Mouse (Mus musculus) hindbrain, embryonic 13.5 days (tissue): ENCODE measurements around the gene Mon2. TPM values are rescaled to one million over a fixed set of nuclear protein-coding genes. Genes with fewer than 3 reads are reported as not detected.
"Not testable (repeated sequence)": the region's sequence is repeated elsewhere in the genome, so short reads cannot be mapped to it uniquely, and the experiment has no call there.

Source experiments
- ATAC-seq: fragments of 200-750 bp; cut with Nextera tagmentation; 2 replicates; pipeline ENCODE4 v1.8.0; 2017; ENCODE audit warnings: moderate TSS enrichment; ENCODE audit not compliant: low FRiP score
- H3K27ac ChIP-seq: fragments of 300-500 bp; sonication (generic); 2 replicates; pipeline ENCODE4 v1.5.1; 2015; ENCODE audit warnings: inconsistent platforms, mild to moderate bottlenecking, moderate library complexity
- H3K27me3 ChIP-seq: fragments of 300-500 bp; sonication (generic); 2 replicates; pipeline ENCODE4 v1.6.1; 2015; ENCODE audit warnings: mild to moderate bottlenecking, inconsistent platforms
- H3K36me3 ChIP-seq: fragments of 300-500 bp; sonication (generic); 2 replicates; pipeline ENCODE4 v1.6.1; 2015; ENCODE audit warnings: mild to moderate bottlenecking, inconsistent platforms
- H3K4me1 ChIP-seq: fragments of 300-500 bp; sonication (generic); replicated peaks from 2 replicates; pipeline ENCODE4 v1.6.1; 2015; ENCODE audit warnings: inconsistent platforms
- H3K4me2 ChIP-seq: fragments of 300-500 bp; sonication (generic); 2 replicates; pipeline ENCODE4 v1.6.1; 2015; ENCODE audit warnings: inconsistent platforms, mild to moderate bottlenecking, moderate library complexity
- H3K4me3 ChIP-seq: fragments of 300-500 bp; sonication (generic); 2 replicates; pipeline ENCODE4 v1.5.1; 2015; ENCODE audit warnings: mild to moderate bottlenecking, inconsistent platforms
- H3K9ac ChIP-seq: fragments of 300-500 bp; sonication (generic); 2 replicates; pipeline ENCODE4 v1.6.1; 2015; ENCODE audit warnings: mild to moderate bottlenecking, inconsistent platforms
- H3K9me3 ChIP-seq: fragments of 300-500 bp; sonication (generic); 2 replicates; pipeline ENCODE4 v1.6.1; 2016; ENCODE audit warnings: inconsistent platforms
- WGBS: fragments of 180-500 bp; shearing (Covaris S2); methylation state at CpG from one replicate; pipeline ENCODE4 v1.1.7; 2015; 5-methylcytosine and 5-hydroxymethylcytosine counted together
- polyA plus RNA-seq: library from polyadenylated mRNA; unstranded; fragments of >200 nt; fragmentation: Nextera tagmentation; extraction: Ambion mirVana; gene quantifications from 2 replicates; pipeline ENCODE4 v1.2.1, GENCODE M21; 2015

Gene Mon2
- polyA plus RNA-seq, 1 experiment from 2014 or later = 27.9 TPM

DNA sequence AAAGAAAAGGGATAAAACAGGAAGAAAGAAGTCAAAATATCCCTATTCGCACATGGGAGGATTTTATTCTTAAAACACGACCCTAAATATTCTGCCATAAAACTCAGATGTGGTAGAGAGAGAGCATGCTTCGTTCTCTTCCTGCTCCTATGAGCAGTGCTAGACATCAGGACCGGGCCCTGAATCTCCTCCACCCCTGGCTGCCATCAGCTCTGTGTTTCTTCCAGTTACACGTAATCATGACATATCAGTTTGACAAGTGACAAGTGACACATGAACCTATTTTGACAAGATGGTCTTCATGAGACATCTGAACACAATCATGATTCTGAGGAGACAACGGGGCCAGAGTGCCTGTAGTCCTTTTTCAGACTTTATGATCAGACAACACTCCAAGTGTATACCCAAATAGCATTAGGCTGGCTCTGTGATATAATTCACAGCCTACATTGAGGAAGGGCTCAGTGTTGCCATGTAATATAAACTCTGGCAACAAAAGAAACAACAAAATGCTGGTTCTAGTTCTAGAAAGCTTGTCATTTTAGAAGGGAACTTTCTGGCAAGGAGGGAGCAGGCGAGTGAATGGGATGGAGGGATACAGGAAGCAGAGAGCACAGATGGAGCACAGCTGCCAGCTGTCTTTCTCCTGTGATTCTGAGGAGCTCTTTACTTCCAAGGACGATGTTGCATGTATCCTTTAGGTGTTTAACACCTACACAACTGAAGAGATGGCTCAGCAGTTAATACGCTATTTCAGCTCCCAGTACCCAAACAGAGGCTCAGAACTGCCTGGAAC, 20.9 kb downstream of the Mon2 start:
- H3K27me3 ChIP-seq = no peaks in the 10 kb centered on the region
- WGBS = 87% methylated on average over 9 of the region's 9 CpGs

DNA sequence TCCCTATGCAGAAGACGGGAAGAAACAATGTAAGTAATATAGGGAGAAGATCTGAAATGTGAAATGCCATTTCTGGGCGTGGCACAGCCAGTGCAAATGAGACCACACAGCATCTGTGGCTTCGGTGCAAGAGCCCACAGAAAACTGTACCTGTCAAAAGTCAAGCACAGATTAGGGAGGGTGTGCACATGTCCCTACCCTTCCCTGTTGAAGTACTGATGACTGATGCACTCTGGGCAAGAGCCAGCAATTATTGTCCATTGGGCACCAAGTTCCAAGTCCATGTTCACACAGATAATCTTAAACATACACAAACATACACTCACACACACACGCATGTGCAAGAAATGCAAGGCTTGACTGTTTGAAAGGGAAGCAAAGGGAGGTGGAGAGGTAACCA, 22.7 kb downstream of the Mon2 start:
- Histone ChIP-seq H3K4me3 (no peak overlapping the region), H3K9me3 (no peaks in the 10 kb centered on the region), H3K36me3 (peaks cover 20% of the 10 kb centered on the region), H3K27ac (no peak overlapping the region), H3K9ac (no peak overlapping the region), H3K27me3 (no peaks in the 10 kb centered on the region), H3K4me1 (peaks cover 2% of the 10 kb centered on the region), H3K4me2 (no peak overlapping the region)
- 90% methylated on average over 4 of the region's 4 CpGs for WGBS
- no peak for ATAC-seq

More for the DNA sequence above, 20.9 kb downstream of the Mon2 start:
- H3K4me2 ChIP-seq = no peak overlapping the region
- H3K36me3 ChIP-seq = peaks cover 13% of the 10 kb centered on the region
- H3K4me1 ChIP-seq = peaks cover 2% of the 10 kb centered on the region
- H3K27ac ChIP-seq = no peak overlapping the region
- ATAC-seq = no peak
- H3K9ac ChIP-seq = no peak overlapping the region
- no peak overlapping the region for H3K4me3 ChIP-seq
- no peaks in the 10 kb centered on the region for H3K9me3 ChIP-seq

DNA sequence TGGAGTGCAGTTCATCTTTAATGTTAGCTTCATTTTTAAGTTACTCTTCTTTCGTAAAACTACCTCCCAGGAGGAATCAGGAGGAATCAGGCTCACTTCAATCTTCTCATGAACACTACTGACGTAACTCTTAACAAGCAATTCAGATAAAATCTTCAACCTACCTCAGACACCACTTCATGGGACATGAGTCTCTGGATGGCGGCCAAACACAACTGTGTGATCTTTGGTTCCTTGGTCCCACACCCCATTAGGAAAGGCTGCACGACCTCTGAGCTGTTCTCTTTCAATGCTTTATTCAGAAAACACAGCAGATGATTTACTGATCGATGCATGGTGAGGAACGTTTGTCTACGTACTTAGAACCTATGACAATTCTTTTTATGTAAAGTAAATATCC, 24.3 kb downstream of the Mon2 start:
- Histone ChIP-seq H3K9me3 (no peaks in the 10 kb centered on the region), H3K4me2 (no peak overlapping the region), H3K9ac (no peak overlapping the region), H3K36me3 (peaks cover 24% of the 10 kb centered on the region), H3K4me1 (peaks cover 2% of the 10 kb centered on the region), H3K27me3 (no peaks in the 10 kb centered on the region), H3K4me3 (no peak overlapping the region), H3K27ac (no peak overlapping the region)
- 86% methylated on average over 7 of the region's 7 CpGs for WGBS
- no peak for ATAC-seq

DNA sequence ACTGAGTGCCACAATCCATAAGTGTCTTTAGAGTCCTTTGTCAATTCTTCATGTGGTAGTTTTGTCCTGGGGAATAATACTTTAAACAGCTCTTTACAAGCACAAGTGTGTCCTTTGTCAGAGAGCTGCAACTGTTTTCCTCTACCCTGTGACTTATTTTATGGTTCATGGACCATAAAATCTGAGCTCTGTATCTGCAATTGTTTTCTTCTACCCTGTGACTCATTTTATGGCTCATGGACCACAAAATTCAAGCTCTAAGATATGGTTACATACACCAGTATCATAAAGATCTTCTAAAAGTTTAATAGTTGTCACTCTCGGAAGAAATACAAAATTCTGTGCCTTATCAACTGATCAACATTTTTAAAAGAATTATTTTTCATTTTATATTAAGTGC, 27.6 kb downstream of the Mon2 start:
- ATAC-seq = no peak
- H3K4me1 ChIP-seq = no peaks in the 10 kb centered on the region
- no peak overlapping the region for H3K27ac ChIP-seq
- 92% methylated on average over 1 of the region's 1 CpGs for WGBS
- H3K27me3 ChIP-seq = no peaks in the 10 kb centered on the region
- H3K4me2 ChIP-seq = no peak overlapping the region
- no peak overlapping the region for H3K4me3 ChIP-seq
- H3K9me3 ChIP-seq = no peaks in the 10 kb centered on the region
- peaks cover 47% of the 10 kb centered on the region for H3K36me3 ChIP-seq
- no peak overlapping the region for H3K9ac ChIP-seq

DNA sequence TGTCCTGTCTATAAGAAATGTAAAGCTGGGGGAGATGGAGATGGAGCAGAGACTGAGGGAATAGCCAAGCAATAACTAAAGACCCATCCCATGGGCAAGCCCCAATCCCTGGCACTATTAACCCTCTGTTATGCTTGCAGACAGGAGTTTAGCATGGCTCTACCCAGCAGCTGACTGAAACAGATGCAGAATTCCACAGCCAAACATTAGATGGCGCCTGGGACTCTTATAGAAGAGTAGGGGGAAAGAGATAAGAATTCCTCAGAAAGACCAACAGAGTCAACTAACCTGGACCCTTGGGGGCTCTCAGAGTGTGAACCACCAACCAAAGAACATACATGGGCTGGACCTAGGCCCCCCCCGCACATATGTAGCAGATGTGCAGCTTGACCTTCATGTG, 36.4 kb downstream of the Mon2 start:
- no peak overlapping the region for H3K4me2 ChIP-seq
- no peak for ATAC-seq
- H3K27me3 ChIP-seq = no peaks in the 10 kb centered on the region
- no peaks in the 10 kb centered on the region for H3K9me3 ChIP-seq
- WGBS = 63% methylated on average over 2 of the region's 2 CpGs
- H3K27ac ChIP-seq = no peak overlapping the region
- peaks cover 73% of the 10 kb centered on the region for H3K36me3 ChIP-seq
- no peaks in the 10 kb centered on the region for H3K4me1 ChIP-seq
- no peak overlapping the region for H3K4me3 ChIP-seq
- no peak overlapping the region for H3K9ac ChIP-seq

DNA sequence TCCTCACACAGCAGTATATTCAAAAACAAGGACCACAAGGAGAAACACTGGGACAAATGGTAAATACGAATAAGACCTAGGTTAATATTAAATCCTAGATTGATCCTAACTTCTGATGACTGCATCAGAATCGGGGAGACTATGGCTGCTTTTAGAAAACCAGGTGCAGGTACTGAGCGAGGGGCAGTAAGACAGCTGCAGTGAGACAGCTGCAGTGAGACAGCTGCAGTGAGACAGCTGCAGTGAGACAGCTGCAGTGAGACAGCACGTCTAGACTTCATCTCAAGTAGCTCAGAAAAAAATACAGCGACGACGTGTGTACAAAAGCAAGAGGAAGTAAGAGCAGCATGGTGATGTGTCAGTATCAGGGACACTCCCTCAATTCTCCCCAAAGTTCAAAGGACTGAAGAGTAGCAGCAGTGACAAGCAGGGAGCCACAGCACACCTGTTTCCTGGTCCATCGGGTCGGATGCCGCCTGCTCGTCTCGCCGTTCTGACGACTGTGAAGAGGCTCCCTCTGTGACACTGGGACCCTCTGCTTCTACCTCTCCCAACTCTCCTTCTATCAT, 44.1 kb downstream of the Mon2 start:
- Histone ChIP-seq H3K4me1 (no peaks in the 10 kb centered on the region), H3K9ac (no peak overlapping the region), H3K36me3 (peaks cover 87% of the 10 kb centered on the region), H3K4me3 (no peak overlapping the region), H3K27ac (no peak overlapping the region), H3K9me3 (no peaks in the 10 kb centered on the region), H3K27me3 (no peaks in the 10 kb centered on the region), H3K4me2 (no peak overlapping the region)
- ATAC-seq = no peak
- WGBS = 92% methylated on average over 14 of the region's 14 CpGs

DNA sequence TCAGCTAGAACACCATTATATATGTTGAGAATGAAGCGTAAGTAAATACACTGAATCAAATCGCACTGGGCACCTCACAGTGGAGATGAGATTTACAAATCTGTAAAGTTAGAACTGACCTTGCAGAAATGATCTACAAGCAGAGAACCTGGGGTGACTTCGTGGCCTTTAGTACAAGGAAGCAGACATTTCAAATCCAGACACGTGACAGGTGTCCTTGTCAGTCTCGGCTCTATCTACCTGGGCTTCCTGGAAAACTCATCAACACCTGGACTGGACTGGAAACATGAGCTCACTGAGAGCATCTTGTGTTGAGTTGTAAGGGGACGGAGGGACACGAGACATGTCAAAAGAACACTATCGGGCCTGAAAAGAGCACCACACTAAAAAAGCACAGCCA, 44.9 kb downstream of the Mon2 start:
- Histone ChIP-seq H3K36me3 (peaks cover 87% of the 10 kb centered on the region), H3K9ac (no peak overlapping the region)

DNA sequence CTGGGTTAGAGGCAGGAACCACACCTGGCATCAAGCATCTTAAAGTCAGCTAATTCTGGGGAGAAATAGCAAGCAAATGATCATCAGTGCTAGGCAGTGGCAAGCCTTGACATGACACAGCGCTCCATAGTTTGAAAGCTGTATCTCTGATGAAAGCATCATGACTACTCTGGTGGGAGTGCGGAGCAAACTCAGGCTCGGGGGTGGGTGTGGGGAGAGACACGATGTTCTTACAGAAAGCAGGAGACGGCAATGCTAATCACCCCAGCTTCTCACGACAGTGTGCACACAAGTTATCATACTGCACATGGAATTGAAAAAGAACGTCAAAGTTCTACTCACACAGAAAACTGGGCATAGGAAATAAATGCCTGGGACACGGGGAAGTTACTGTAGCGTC, 45.7 kb downstream of the Mon2 start:
- no peaks in the 10 kb centered on the region for H3K9me3 ChIP-seq
- H3K4me2 ChIP-seq = no peak overlapping the region

More for the DNA sequence above, 44.9 kb downstream of the Mon2 start:
- no peaks in the 10 kb centered on the region for H3K9me3 ChIP-seq
- no peak overlapping the region for H3K4me2 ChIP-seq
- 95% methylated on average over 8 of the region's 8 CpGs for WGBS
- no peak overlapping the region for H3K4me3 ChIP-seq
- no peak for ATAC-seq
- H3K27me3 ChIP-seq = no peaks in the 10 kb centered on the region
- H3K4me1 ChIP-seq = no peaks in the 10 kb centered on the region
- H3K27ac ChIP-seq = no peak overlapping the region

DNA sequence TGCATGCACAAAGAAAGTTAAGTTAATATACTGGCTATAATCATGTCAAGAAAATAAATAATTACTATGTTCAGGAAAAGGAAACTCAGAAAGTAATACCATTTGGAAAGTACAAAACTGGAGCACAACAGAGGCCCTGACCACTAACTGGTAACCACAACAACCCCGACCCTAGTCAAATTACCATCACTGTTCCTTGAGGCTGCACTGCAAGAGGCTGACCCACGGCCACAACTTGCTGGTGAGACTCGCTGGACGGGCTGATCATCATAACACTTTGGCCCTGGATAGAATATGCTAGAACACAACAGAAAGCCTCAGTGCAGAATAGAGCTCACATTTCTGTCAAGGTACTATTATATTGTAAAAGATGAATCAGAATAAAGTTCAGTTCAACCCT, 47.4 kb downstream of the Mon2 start:
- Histone ChIP-seq H3K27ac (no peak overlapping the region), H3K27me3 (no peaks in the 10 kb centered on the region), H3K9me3 (no peaks in the 10 kb centered on the region), H3K4me3 (no peak overlapping the region), H3K4me2 (no peak overlapping the region), H3K36me3 (peaks cover 79% of the 10 kb centered on the region), H3K4me1 (no peaks in the 10 kb centered on the region), H3K9ac (no peak overlapping the region)
- WGBS = 94% methylated on average over 4 of the region's 4 CpGs
- no peak for ATAC-seq

More for the DNA sequence above, 45.7 kb downstream of the Mon2 start:
- ATAC-seq = no peak
- Histone ChIP-seq H3K27ac (no peak overlapping the region), H3K27me3 (no peaks in the 10 kb centered on the region), H3K9ac (no peak overlapping the region), H3K36me3 (peaks cover 86% of the 10 kb centered on the region), H3K4me1 (no peaks in the 10 kb centered on the region), H3K4me3 (no peak overlapping the region)
- WGBS = 95% methylated on average over 9 of the region's 9 CpGs

DNA sequence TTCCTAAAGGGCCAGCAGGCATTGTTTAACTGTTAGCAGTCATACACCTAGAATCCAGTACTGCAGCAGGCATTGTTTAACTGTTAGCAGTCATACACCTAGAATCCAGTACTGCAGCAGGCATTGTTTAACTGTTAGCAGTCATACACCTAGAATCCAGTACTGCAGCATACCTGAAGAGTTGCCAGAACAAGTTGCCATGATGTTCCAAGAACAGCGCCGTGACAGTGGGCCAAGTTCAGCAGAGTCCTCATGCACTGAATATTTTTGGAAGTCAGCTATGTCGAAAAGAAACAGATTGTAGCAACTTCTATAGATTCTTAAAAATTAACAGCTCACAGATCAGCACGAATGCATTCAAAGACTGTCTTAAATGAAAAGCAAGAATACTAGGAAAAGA, 49.6 kb downstream of the Mon2 start:
- not testable (repeated sequence) for H3K27ac ChIP-seq, H3K9me3 ChIP-seq, H3K27me3 ChIP-seq, ATAC-seq, H3K4me1 ChIP-seq, H3K4me3 ChIP-seq, H3K4me2 ChIP-seq, H3K9ac ChIP-seq
- WGBS = 98% methylated on average over 4 of the region's 4 CpGs
- H3K36me3 ChIP-seq = peaks cover 80% of the 10 kb centered on the region

DNA sequence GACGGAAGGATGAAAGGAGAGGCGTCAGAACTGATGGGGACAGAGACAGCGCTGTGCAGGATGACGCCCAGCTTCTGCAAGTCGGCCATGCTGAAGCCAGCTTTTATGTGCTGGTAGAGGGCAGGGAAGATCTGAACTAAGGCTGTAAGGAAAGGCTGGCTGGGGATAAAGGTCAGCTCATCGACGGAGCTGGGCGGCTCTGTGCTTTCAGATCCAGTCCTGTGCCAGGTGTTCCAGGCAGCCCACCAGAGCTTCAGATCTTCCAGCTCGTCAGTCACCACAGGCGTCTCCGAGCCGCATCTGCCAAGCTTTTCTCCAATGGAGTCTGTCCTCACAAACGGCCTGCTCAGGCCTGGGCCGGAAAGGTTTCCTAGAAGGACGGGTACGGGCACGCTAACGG, 62.9 kb downstream of the Mon2 start:
- Histone ChIP-seq H3K27ac (0 out of 2 replicates have a peak overlapping the region, but pooled peaks have one; percentile 2), H3K36me3 (peaks cover 77% of the 10 kb centered on the region), H3K9ac (no peak overlapping the region), H3K4me2 (no peak overlapping the region), H3K4me3 (no peak overlapping the region), H3K9me3 (no peaks in the 10 kb centered on the region), H3K4me1 (no peaks in the 10 kb centered on the region), H3K27me3 (no peaks in the 10 kb centered on the region)
- WGBS = 38% methylated on average over 18 of the region's 18 CpGs
- ATAC-seq = peak; percentile 43; the same call in 1 of the 2 replicates

DNA sequence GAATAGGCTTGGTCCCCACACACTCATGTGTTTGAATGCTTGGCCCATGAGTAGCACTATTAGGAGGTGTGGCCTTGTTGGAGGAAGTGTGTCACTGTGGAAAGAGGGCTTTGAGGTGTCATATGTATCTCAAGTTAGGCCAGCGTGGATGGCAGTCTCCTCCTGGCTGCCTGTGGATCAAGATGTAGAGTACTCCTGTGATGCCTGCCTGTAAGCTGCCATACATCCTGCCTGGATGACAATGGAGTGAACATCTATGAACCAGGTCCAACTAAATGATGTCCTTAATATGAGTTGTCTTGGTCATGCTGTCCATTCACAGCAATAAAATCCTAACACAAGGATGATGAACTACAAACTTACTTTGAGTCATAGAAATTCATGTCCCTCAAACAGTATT, 64.9 kb downstream of the Mon2 start:
- Histone ChIP-seq H3K4me3 (no peak overlapping the region), H3K36me3 (peaks cover 86% of the 10 kb centered on the region), H3K9me3 (no peaks in the 10 kb centered on the region), H3K27me3 (no peaks in the 10 kb centered on the region), H3K4me1 (no peaks in the 10 kb centered on the region), H3K4me2 (no peak overlapping the region), H3K9ac (no peak overlapping the region), H3K27ac (no peak overlapping the region)
- 100% methylated on average over 1 of the region's 1 CpGs for WGBS
- no peak for ATAC-seq
